Mouse (Mus musculus) intestine, embryonic 14.5 days (tissue): ENCODE measurements at regions not wholly inside any gene's neighbourhood (a gene's known extent, or its start where the extent isn't known, plus 50 kb on each side); places are given as distances from the start of the nearest gene placed in this dataset.
A peak's percentile ranks its signal among the peaks of the same experiment; 100 is the strongest.

Source experiments
- ATAC-seq: fragments of 200-750 bp; cut with Nextera tagmentation; replicated peaks from 2 replicates; pipeline ENCODE4 v1.8.0; 2017; ENCODE audit warnings: low read depth, moderate number of reproducible peaks, moderate TSS enrichment, moderate library complexity; ENCODE audit not compliant: low FRiP score, low TSS enrichment
- DNase-seq: peaks from one replicate; pipeline ENCODE4 v3.0.0-alpha.2; 2018; ENCODE audit warnings: low spot score
- H3K27ac ChIP-seq: fragments of 300-500 bp; sonication (generic); 2 replicates; pipeline ENCODE4 v1.5.1; 2014; ENCODE audit warnings: low read depth, mild to moderate bottlenecking, control low read depth
- H3K27me3 ChIP-seq: fragments of 300-500 bp; sonication (generic); replicated peaks from 2 replicates; pipeline ENCODE4 v1.6.1; 2014; ENCODE audit warnings: low read length, control low read depth; ENCODE audit not compliant: control insufficient read depth, insufficient read depth
- H3K36me3 ChIP-seq: fragments of 300-500 bp; sonication (generic); 2 replicates; pipeline ENCODE4 v1.6.1; 2014; ENCODE audit warnings: low read length, control low read depth; ENCODE audit not compliant: control insufficient read depth, insufficient read depth
- H3K4me1 ChIP-seq: fragments of 300-500 bp; sonication (generic); replicated peaks from 2 replicates; pipeline ENCODE4 v1.6.1; 2014; ENCODE audit warnings: low read length, control low read depth, mixed read lengths; ENCODE audit not compliant: control insufficient read depth, insufficient read depth
- H3K4me2 ChIP-seq: fragments of 300-500 bp; sonication (generic); 2 replicates; pipeline ENCODE4 v1.6.1; 2014; ENCODE audit warnings: low read length
- H3K4me3 ChIP-seq: fragments of 300-500 bp; sonication (generic); 2 replicates; pipeline ENCODE4 v1.5.1; 2014; ENCODE audit warnings: low read depth, low read length, control low read depth, mixed read lengths
- H3K9ac ChIP-seq: fragments of 300-500 bp; sonication (generic); 2 replicates; pipeline ENCODE4 v1.6.1; 2014; ENCODE audit warnings: mild to moderate bottlenecking, low read length
- H3K9me3 ChIP-seq: fragments of 300-500 bp; sonication (generic); 2 replicates; pipeline ENCODE4 v1.6.1; 2016; ENCODE audit warnings: low read length, control low read depth; ENCODE audit not compliant: control insufficient read depth
- WGBS: fragments of 180-500 bp; shearing (Covaris S2); extraction: QIAGEN DNeasy Blood & Tissue Kit; methylation state at CpG from one replicate; pipeline ENCODE4 v1.1.7; 2014; 5-methylcytosine and 5-hydroxymethylcytosine counted together

- 90% methylated on average over 4 of the region's 4 CpGs for WGBS
- Histone ChIP-seq H3K27me3 (no peaks in the 10 kb centered on the region), H3K27ac (no peak overlapping the region), H3K9ac (no peak overlapping the region), H3K4me2 (no peak overlapping the region), H3K4me3 (no peak overlapping the region), H3K36me3 (no peaks in the 10 kb centered on the region), H3K4me1 (0 out of 2 replicates have a peak, but pooled peaks cover 3% of the 10 kb centered on the region), H3K9me3 (no peaks in the 10 kb centered on the region)
- ATAC-seq, result no peak
- no peak for DNase-seq
These were observed 153.1 kb downstream of the Irs2 start for GRCm38 (mm10) chr8:10855131-10855530.

GRCm38 (mm10) chr8:10854600-10854999 lies 153.7 kb downstream of the Irs2 start:
- no peaks in the 10 kb centered on the region for H3K27me3 ChIP-seq
- H3K36me3 ChIP-seq, result no peaks in the 10 kb centered on the region
- H3K9ac ChIP-seq, result no peak overlapping the region
- no peak overlapping the region for H3K4me3 ChIP-seq
- 45% methylated on average over 6 of the region's 6 CpGs for WGBS
- H3K9me3 ChIP-seq, result no peaks in the 10 kb centered on the region
- no peak overlapping the region for H3K4me2 ChIP-seq
- ATAC-seq (no peak), DNase-seq (no peak)
- 0 out of 2 replicates have a peak, but pooled peaks cover 3% of the 10 kb centered on the region for H3K4me1 ChIP-seq
- no peak overlapping the region for H3K27ac ChIP-seq

- no peaks in the 10 kb centered on the region for H3K9me3 ChIP-seq
- WGBS, result 56% methylated on average over 5 of the region's 5 CpGs
- DNase-seq (no peak), ATAC-seq (no peak)
- H3K4me1 ChIP-seq, result 0 out of 2 replicates have a peak, but pooled peaks cover 3% of the 10 kb centered on the region
- no peak overlapping the region for H3K9ac ChIP-seq
- H3K4me2 ChIP-seq, result no peak overlapping the region
- H3K36me3 ChIP-seq, result no peaks in the 10 kb centered on the region
- H3K27me3 ChIP-seq, result no peaks in the 10 kb centered on the region
- H3K4me3 ChIP-seq, result no peak overlapping the region
- H3K27ac ChIP-seq, result no peak overlapping the region
These were observed 154.4 kb downstream of the Irs2 start for GRCm38 (mm10) chr8:10853901-10854300.

GRCm38 (mm10) chr8:10849916-10850315 lies 158.3 kb downstream of the Irs2 start:
- Histone ChIP-seq H3K27ac (no peak overlapping the region), H3K4me1 (no peaks in the 10 kb centered on the region), H3K36me3 (no peaks in the 10 kb centered on the region), H3K27me3 (no peaks in the 10 kb centered on the region), H3K4me2 (no peak overlapping the region), H3K9me3 (no peaks in the 10 kb centered on the region), H3K9ac (no peak overlapping the region), H3K4me3 (no peak overlapping the region)
- ATAC-seq (0 out of 2 replicates have a peak, but pooled peaks have one; percentile 19), DNase-seq (no peak)
- WGBS, result 77% methylated on average over 7 of the region's 7 CpGs

GRCm38 (mm10) chr8:10845607-10846006 lies 162.7 kb downstream of the Irs2 start:
- Histone ChIP-seq H3K36me3 (no peaks in the 10 kb centered on the region), H3K9me3 (no peaks in the 10 kb centered on the region), H3K9ac (no peak overlapping the region), H3K27me3 (no peaks in the 10 kb centered on the region), H3K27ac (no peak overlapping the region), H3K4me3 (no peak overlapping the region), H3K4me2 (no peak overlapping the region), H3K4me1 (no peaks in the 10 kb centered on the region)
- ATAC-seq (no peak), DNase-seq (no peak)
- 43% methylated on average over 6 of the region's 6 CpGs for WGBS

GRCm38 (mm10) chr8:10840853-10841531 lies 167.3 kb downstream of the Irs2 start:
- Histone ChIP-seq H3K9me3 (no peaks in the 10 kb centered on the region), H3K4me2 (no peak overlapping the region), H3K27ac (no peak overlapping the region), H3K36me3 (no peaks in the 10 kb centered on the region), H3K27me3 (no peaks in the 10 kb centered on the region), H3K4me3 (no peak overlapping the region), H3K9ac (no peak overlapping the region), H3K4me1 (no peaks in the 10 kb centered on the region)
- ATAC-seq (no peak), DNase-seq (no peak)
- 88% methylated on average over 12 of the region's 12 CpGs for WGBS

GRCm38 (mm10) chr8:10840044-10840443 lies 168.2 kb downstream of the Irs2 start:
- DNase-seq (no peak), ATAC-seq (no peak)
- H3K27ac ChIP-seq, result no peak overlapping the region
- WGBS, result 86% methylated on average over 1 of the region's 1 CpGs
- H3K9me3 ChIP-seq, result no peaks in the 10 kb centered on the region
- H3K4me3 ChIP-seq, result no peak overlapping the region
- no peak overlapping the region for H3K9ac ChIP-seq
- no peak overlapping the region for H3K4me2 ChIP-seq
- no peaks in the 10 kb centered on the region for H3K4me1 ChIP-seq
- H3K36me3 ChIP-seq, result no peaks in the 10 kb centered on the region
- H3K27me3 ChIP-seq, result no peaks in the 10 kb centered on the region

- DNase-seq (no peak), ATAC-seq (no peak)
- no peaks in the 10 kb centered on the region for H3K9me3 ChIP-seq
- no peak overlapping the region for H3K4me3 ChIP-seq
- no peak overlapping the region for H3K9ac ChIP-seq
- no peak overlapping the region for H3K4me2 ChIP-seq
- H3K4me1 ChIP-seq, result no peaks in the 10 kb centered on the region
- H3K27me3 ChIP-seq, result no peaks in the 10 kb centered on the region
- 85% methylated on average over 6 of the region's 6 CpGs for WGBS
- H3K36me3 ChIP-seq, result no peaks in the 10 kb centered on the region
- no peak overlapping the region for H3K27ac ChIP-seq
These were observed 173.2 kb downstream of the Irs2 start for GRCm38 (mm10) chr8:10835054-10835453.

GRCm38 (mm10) chr8:10831864-10832263 lies 176.4 kb downstream of the Irs2 start:
- Histone ChIP-seq H3K9me3 (no peaks in the 10 kb centered on the region), H3K4me2 (no peak overlapping the region), H3K4me1 (no peaks in the 10 kb centered on the region), H3K27me3 (no peaks in the 10 kb centered on the region), H3K9ac (no peak overlapping the region), H3K36me3 (no peaks in the 10 kb centered on the region), H3K4me3 (no peak overlapping the region), H3K27ac (no peak overlapping the region)
- DNase-seq (no peak), ATAC-seq (no peak)
- 71% methylated on average over 7 of the region's 7 CpGs for WGBS
